Mouse (Mus musculus): ENCODE data around the gene Alk. TPM values are rescaled to one million over a fixed set of nuclear protein-coding genes. Genes with fewer than 3 reads are reported as not detected.

Gene Alk
- polyA plus RNA-seq, 1 experiment from 2014 or later, result 0.07 TPM

- Histone ChIP-seq H3K27me3 (ENCODE audit: insufficient read depth, low read length) (peaks cover 15% of the 10 kb centered on the region), H3K9me3 (ENCODE audit: low read length) (no peaks in the 10 kb centered on the region), H3K4me2 (ENCODE audit: low read depth, low read length) (no peak overlapping the region), H3K4me1 (ENCODE audit: insufficient read depth) (peaks cover 5% of the 10 kb centered on the region), H3K4me3 (ENCODE audit: low read depth, low read length) (no peak overlapping the region), H3K36me3 (replicated peaks; ENCODE audit: insufficient read depth, low read length) (no peaks in the 10 kb centered on the region), H3K9ac (replicated peaks) (no peak overlapping the region), H3K27ac (ENCODE audit: low read depth) (no peak overlapping the region)
- TF ChIP-seq EP300 (IDR thresholded peaks at IDR 0.05; ENCODE audit: low read depth) (no peak), CTCF (IDR thresholded peaks at IDR 0.05; ENCODE audit: low read depth) (peak; percentile 84)
- ATAC-seq, result no peak
- 26% methylated on average over 6 of the region's 6 CpGs for WGBS (ENCODE audit: insufficient replicate concordance)
- DNase-seq, result peak; percentile 76
Measured at GRCm38 (mm10) chr17:71874077-71874476, 730.4 kb downstream of the Alk start.

GRCm38 (mm10) chr17:71872976-71873375 lies 731.5 kb downstream of the Alk start:
- WGBS (ENCODE audit: insufficient replicate concordance), result 56% methylated on average over 5 of the region's 5 CpGs
- DNase-seq, result peak; percentile 52

GRCm38 (mm10) chr17:71871981-71872380 lies 732.4 kb downstream of the Alk start:
- Histone ChIP-seq H3K36me3 (replicated peaks; ENCODE audit: insufficient read depth, low read length) (no peaks in the 10 kb centered on the region), H3K27me3 (ENCODE audit: insufficient read depth, low read length) (peaks cover 18% of the 10 kb centered on the region), H3K4me3 (ENCODE audit: low read depth, low read length) (no peak overlapping the region), H3K4me2 (ENCODE audit: low read depth, low read length) (no peak overlapping the region), H3K9me3 (ENCODE audit: low read length) (no peaks in the 10 kb centered on the region), H3K27ac (ENCODE audit: low read depth) (no peak overlapping the region), H3K4me1 (ENCODE audit: insufficient read depth) (peaks cover 5% of the 10 kb centered on the region), H3K9ac (replicated peaks) (no peak overlapping the region)
- no peak for ATAC-seq
- 77% methylated on average over 7 of the region's 7 CpGs for WGBS (ENCODE audit: insufficient replicate concordance)
- no peak for DNase-seq
- TF ChIP-seq CTCF (IDR thresholded peaks at IDR 0.05; ENCODE audit: low read depth), result no peak
- no peak for TF ChIP-seq EP300 (IDR thresholded peaks at IDR 0.05; ENCODE audit: low read depth)

More at GRCm38 (mm10) chr17:71872976-71873375, 731.5 kb downstream of the Alk start:
- Histone ChIP-seq H3K4me3 (ENCODE audit: low read depth, low read length) (no peak overlapping the region), H3K4me1 (ENCODE audit: insufficient read depth) (peaks cover 5% of the 10 kb centered on the region), H3K27me3 (ENCODE audit: insufficient read depth, low read length) (peaks cover 18% of the 10 kb centered on the region), H3K9me3 (ENCODE audit: low read length) (no peaks in the 10 kb centered on the region), H3K9ac (replicated peaks) (no peak overlapping the region), H3K27ac (ENCODE audit: low read depth) (no peak overlapping the region), H3K4me2 (ENCODE audit: low read depth, low read length) (no peak overlapping the region), H3K36me3 (replicated peaks; ENCODE audit: insufficient read depth, low read length) (no peaks in the 10 kb centered on the region)
- TF ChIP-seq CTCF (IDR thresholded peaks at IDR 0.05; ENCODE audit: low read depth), result peak; percentile 75
- no peak for TF ChIP-seq EP300 (IDR thresholded peaks at IDR 0.05; ENCODE audit: low read depth)
- ATAC-seq, result no peak

GRCm38 (mm10) chr17:71870641-71871040 lies 733.8 kb downstream of the Alk start:
- Histone ChIP-seq H3K4me1 (ENCODE audit: insufficient read depth) (peaks cover 5% of the 10 kb centered on the region), H3K4me2 (ENCODE audit: low read depth, low read length) (no peak overlapping the region), H3K9ac (replicated peaks) (no peak overlapping the region), H3K27me3 (ENCODE audit: insufficient read depth, low read length) (peaks cover 18% of the 10 kb centered on the region), H3K27ac (ENCODE audit: low read depth) (no peak overlapping the region), H3K36me3 (replicated peaks; ENCODE audit: insufficient read depth, low read length) (no peaks in the 10 kb centered on the region), H3K9me3 (ENCODE audit: low read length) (no peaks in the 10 kb centered on the region), H3K4me3 (ENCODE audit: low read depth, low read length) (no peak overlapping the region)
- DNase-seq, result no peak
- TF ChIP-seq CTCF (IDR thresholded peaks at IDR 0.05; ENCODE audit: low read depth) (no peak), EP300 (IDR thresholded peaks at IDR 0.05; ENCODE audit: low read depth) (no peak)
- WGBS (ENCODE audit: insufficient replicate concordance), result 40% methylated on average over 1 of the region's 1 CpGs
- ATAC-seq, result no peak

- WGBS (ENCODE audit: insufficient replicate concordance), result 76% methylated on average over 8 of the region's 8 CpGs
Measured at GRCm38 (mm10) chr17:71870232-71870621, 734.2 kb downstream of the Alk start.

GRCm38 (mm10) chr17:71869372-71870231 lies 734.8 kb downstream of the Alk start:
- peaks cover 5% of the 10 kb centered on the region for H3K4me1 ChIP-seq (ENCODE audit: insufficient read depth)
- H3K4me2 ChIP-seq (ENCODE audit: low read depth, low read length), result peak overlapping the region; percentile 68
- H3K36me3 ChIP-seq (replicated peaks; ENCODE audit: insufficient read depth, low read length), result no peaks in the 10 kb centered on the region
- no peak for ATAC-seq
- no peaks in the 10 kb centered on the region for H3K9me3 ChIP-seq (ENCODE audit: low read length)
- no peak overlapping the region; the same call in 1 of the 2 replicates for H3K9ac ChIP-seq (replicated peaks)
- H3K27me3 ChIP-seq (ENCODE audit: insufficient read depth, low read length), result peaks cover 18% of the 10 kb centered on the region
- WGBS (ENCODE audit: insufficient replicate concordance), result 7% methylated on average over 60 of the region's 60 CpGs
- peak overlapping the region; percentile 30 for H3K4me3 ChIP-seq (ENCODE audit: low read depth, low read length)
- TF ChIP-seq EP300 (IDR thresholded peaks at IDR 0.05; ENCODE audit: low read depth) (no peak), CTCF (IDR thresholded peaks at IDR 0.05; ENCODE audit: low read depth) (no peak)
- DNase-seq, result no peak
- H3K27ac ChIP-seq (ENCODE audit: low read depth), result no peak overlapping the region

More at GRCm38 (mm10) chr17:71870232-71870621, 734.2 kb downstream of the Alk start:
- Histone ChIP-seq H3K27ac (ENCODE audit: low read depth) (no peak overlapping the region), H3K9me3 (ENCODE audit: low read length) (no peaks in the 10 kb centered on the region), H3K9ac (replicated peaks) (no peak overlapping the region), H3K4me3 (ENCODE audit: low read depth, low read length) (no peak overlapping the region), H3K4me1 (ENCODE audit: insufficient read depth) (peaks cover 5% of the 10 kb centered on the region), H3K4me2 (ENCODE audit: low read depth, low read length) (no peak overlapping the region), H3K36me3 (replicated peaks; ENCODE audit: insufficient read depth, low read length) (no peaks in the 10 kb centered on the region), H3K27me3 (ENCODE audit: insufficient read depth, low read length) (peaks cover 18% of the 10 kb centered on the region)
- no peak for ATAC-seq
- DNase-seq, result no peak
- TF ChIP-seq CTCF (IDR thresholded peaks at IDR 0.05; ENCODE audit: low read depth) (no peak), EP300 (IDR thresholded peaks at IDR 0.05; ENCODE audit: low read depth) (no peak)

Data from liver, postnatal 0 days (tissue).